Mouse (Mus musculus) kidney, adult 2 months (tissue): ENCODE results near the gene Gid4.

Experiments
- CTCF ChIP-seq: fragments of 200-500 bp; conservative IDR thresholded peaks from 2 replicates; pipeline ENCODE4 v1.5.1; 2011; ENCODE audit warnings: low read depth, mild to moderate bottlenecking, control low read depth, low read length, moderate library complexity, mixed read lengths; ENCODE audit not compliant: insufficient read depth, insufficient read length
- POLR2A ChIP-seq: fragments of 200-500 bp; IDR thresholded peaks from one replicate; pipeline ENCODE4 v1.6.1; 2011; ENCODE audit warnings: low read depth, low read length, control low read depth

DNA sequence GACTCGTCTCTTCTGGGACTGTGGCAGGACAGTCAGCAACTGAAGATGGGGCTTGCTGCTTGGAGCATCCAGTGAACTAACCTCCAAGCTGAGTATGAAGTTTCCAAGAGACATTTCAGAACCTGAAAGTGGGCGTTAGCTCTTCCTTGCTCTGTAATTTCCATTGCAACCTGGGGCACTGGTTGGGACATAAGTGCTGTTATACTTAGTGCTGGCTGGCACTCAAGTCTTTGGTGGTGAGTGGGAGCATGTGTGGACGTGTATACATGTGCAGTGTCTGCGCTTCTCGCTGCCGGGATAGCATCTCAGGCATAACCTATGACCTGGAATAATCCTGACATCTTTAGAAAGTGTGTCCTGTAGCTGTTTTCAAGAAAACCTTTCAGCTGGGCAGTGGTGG, 25.6 kb upstream of the Gid4 start:
- TF ChIP-seq POLR2A (no peak), CTCF (no peak)
